Mouse (Mus musculus) liver, embryonic 18 days (tissue): ENCODE results near the gene Olfr599. TPM values are rescaled to one million over a fixed set of nuclear protein-coding genes. Genes with fewer than 3 reads are reported as not detected.

Experiments
- polyA plus RNA-seq: library from polyadenylated mRNA; depleted of rRNA; stranded (reverse); fragments of >200 nt; gene quantifications from 2 replicates; pipeline ENCODE4 v1.2.3, GENCODE M21; 2012; rRNA removed

Gene Olfr599
- not detected in 2 replicates for polyA plus RNA-seq

DNA sequence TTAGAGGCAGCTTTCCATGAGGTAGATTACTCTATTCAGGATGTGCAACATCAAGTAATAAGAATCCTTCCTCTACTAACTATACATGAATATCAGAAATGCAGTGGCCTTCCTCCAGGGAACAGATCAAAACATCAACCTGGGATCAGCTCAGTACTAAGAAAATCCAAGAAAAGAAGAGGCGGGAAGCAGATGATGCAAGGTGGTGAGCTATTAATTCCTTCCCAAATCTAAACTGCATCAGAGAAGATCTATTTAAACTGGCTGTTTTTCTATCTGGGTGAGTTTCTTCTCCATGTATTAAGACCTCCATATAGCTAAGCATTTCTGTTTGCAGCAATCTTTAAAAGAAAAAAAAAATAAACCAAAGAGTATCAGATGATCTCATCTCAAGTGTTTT, at the start of gene Olfr599:
Gene Olfr599 (plus strand): TSS at position 301 of the 400 bp plus-strand sequence.

GRCm38 (mm10) chr7:103305348-103305747, 30.4 kb upstream of the Olfr599 start, which contains the start of gene Olfr596:
Olfr596 (plus strand) TSS chr7:103305648.

GRCm38 (mm10) chr7:103316015-103316414, 19.7 kb upstream of the Olfr599 start, which contains the start of gene Olfr597:
Olfr597 (plus strand) TSS chr7:103316315.

DNA sequence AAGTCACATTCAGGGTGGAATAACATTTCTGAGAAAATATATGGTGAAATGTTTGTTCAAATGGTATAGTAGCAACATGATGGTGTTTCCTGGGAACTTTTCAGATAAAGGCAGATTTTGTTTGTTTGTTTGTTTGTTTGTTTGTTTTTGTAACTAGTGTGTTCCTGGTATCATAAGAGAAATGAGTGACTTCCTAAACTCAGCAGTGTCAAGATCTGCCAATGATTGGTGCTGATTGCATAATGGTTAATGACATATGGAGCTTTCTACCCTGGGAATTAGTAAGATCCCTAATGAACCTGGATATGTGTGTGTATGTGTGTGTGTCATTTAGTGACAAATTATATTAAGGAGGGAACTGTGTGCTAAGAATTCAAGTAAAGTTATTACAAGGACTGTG, 12.4 kb upstream of the Olfr599 start, which contains the start of gene Olfr598:
Gene Olfr598 (plus strand): TSS at position 301 of the 400 bp plus-strand sequence.

DNA sequence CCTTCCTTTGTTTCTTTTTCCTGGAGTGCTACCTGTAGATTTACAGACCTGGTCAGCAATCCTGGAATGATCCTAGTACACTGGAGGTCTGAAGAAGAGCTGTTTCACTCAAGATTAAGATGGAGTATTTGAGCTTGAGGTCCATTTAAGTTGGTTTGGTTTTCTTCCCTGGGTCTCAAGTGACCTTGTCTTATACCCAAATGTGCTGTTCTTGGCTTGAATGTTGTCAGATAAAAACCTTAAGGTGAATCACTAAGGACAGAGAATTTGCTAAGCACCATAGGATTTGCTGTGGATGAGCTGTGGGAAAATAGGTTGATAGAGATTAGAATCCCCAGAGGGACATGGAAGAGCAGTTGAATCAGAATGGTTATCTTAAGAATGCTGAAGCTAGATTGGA, 13.9 kb downstream of the Olfr599 start, which contains the start of gene Olfr600:
Gene Olfr600 (minus strand): TSS at position 101 of the 400 bp plus-strand sequence.

DNA sequence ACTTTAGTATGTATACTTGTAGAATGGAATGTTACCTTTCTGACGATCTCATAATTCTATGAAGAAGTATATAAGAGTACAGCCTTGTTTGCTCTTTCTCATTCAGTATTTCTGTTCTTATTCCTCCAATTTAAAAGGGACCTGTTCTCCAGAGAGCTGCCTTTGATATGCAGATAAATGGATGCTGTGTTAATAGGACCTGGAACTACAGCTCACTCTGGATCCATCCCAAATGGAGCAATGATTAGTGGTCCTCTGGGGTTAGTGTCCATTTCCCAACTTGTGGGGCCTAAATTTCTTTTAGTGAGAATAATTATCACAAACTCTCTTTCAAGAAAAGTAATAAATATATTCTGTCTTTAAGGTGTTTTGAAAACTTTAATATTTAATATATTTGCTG, 26.8 kb downstream of the Olfr599 start, which contains the start of gene Olfr601:
Gene Olfr601 (minus strand): TSS at position 101 of the 400 bp plus-strand sequence.

DNA sequence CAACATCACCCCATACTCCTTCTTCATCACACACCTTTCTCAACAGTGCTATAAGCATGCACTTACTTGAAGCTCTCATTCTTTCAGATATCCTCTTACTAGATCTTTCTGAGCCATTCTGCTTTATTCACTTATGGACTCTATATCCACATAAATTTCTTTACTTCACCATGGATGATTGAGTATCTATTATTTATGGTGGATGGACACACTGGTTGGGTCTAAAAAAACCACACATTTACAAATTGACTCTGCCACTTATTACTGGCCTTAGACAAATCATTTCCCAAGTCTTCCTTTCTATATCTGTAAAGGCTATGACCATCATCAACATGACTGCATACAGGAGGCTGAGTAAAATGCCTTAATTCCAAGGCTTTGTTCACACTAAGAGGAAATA, 50.4 kb downstream of the Olfr599 start, which contains the start of gene Olfr603:
Gene Olfr603 (minus strand): TSS at position 101 of the 400 bp plus-strand sequence.

Other genes with a start within 250 kb of the Olfr599 start
- not detected in 2 replicates for gene Olfr585, start 238.2 kb upstream of the Olfr599 start, polyA plus RNA-seq
- not detected in 2 replicates for gene Olfr586, start 210.3 kb upstream of the Olfr599 start, polyA plus RNA-seq
- gene Olfr588-ps1, start 195.0 kb upstream of the Olfr599 start, polyA plus RNA-seq, result not detected in 2 replicates
- not detected in 2 replicates for gene Olfr589, start 179.6 kb upstream of the Olfr599 start, polyA plus RNA-seq
- gene Olfr591, start 157.6 kb upstream of the Olfr599 start, polyA plus RNA-seq, result not detected in 2 replicates
- gene Olfr592, start 151.1 kb upstream of the Olfr599 start, polyA plus RNA-seq, result not detected in 2 replicates
- not detected in 2 replicates for gene Olfr593, start 124.1 kb upstream of the Olfr599 start, polyA plus RNA-seq
- not detected in 2 replicates for gene Olfr594, start 118.9 kb upstream of the Olfr599 start, polyA plus RNA-seq
- gene Usp17ld, start 83.4 kb upstream of the Olfr599 start, polyA plus RNA-seq, result not detected in 2 replicates
- not detected in 2 replicates for gene Olfr596, start 30.3 kb upstream of the Olfr599 start, polyA plus RNA-seq
- not detected in 2 replicates for gene Olfr597, start 19.6 kb upstream of the Olfr599 start, polyA plus RNA-seq
- not detected in 2 replicates for gene Olfr598, start 12.3 kb upstream of the Olfr599 start, polyA plus RNA-seq
- gene Olfr600, start 13.8 kb downstream of the Olfr599 start, polyA plus RNA-seq, result not detected in 2 replicates
- gene Olfr601, start 26.7 kb downstream of the Olfr599 start, polyA plus RNA-seq, result not detected in 2 replicates
- gene Olfr603, start 50.3 kb downstream of the Olfr599 start, polyA plus RNA-seq, result not detected in 2 replicates
- gene Usp17lc, start 79.2 kb downstream of the Olfr599 start, polyA plus RNA-seq, result not detected in 2 replicates
- not detected in 2 replicates for gene Olfr605, start 109.5 kb downstream of the Olfr599 start, polyA plus RNA-seq
- gene Olfr606, start 113.1 kb downstream of the Olfr599 start, polyA plus RNA-seq, result not detected in 2 replicates
- gene Olfr607, start 128.2 kb downstream of the Olfr599 start, polyA plus RNA-seq, result not detected in 2 replicates
- not detected in 2 replicates for gene Olfr608, start 134.0 kb downstream of the Olfr599 start, polyA plus RNA-seq
- not detected in 2 replicates for gene Olfr609, start 162.1 kb downstream of the Olfr599 start, polyA plus RNA-seq
- not detected in 2 replicates for gene Olfr610, start 176.2 kb downstream of the Olfr599 start, polyA plus RNA-seq
- not detected in 2 replicates for gene Olfr611, start 184.9 kb downstream of the Olfr599 start, polyA plus RNA-seq
- not detected in 2 replicates for gene Olfr612, start 206.8 kb downstream of the Olfr599 start, polyA plus RNA-seq
- gene Olfr613, start 212.2 kb downstream of the Olfr599 start, polyA plus RNA-seq, result not detected in 2 replicates
- not detected in 2 replicates for gene Olfr615, start 220.2 kb downstream of the Olfr599 start, polyA plus RNA-seq
- gene Olfr616, start 233.2 kb downstream of the Olfr599 start, polyA plus RNA-seq, result not detected in 2 replicates
- gene Olfr617, start 237.1 kb downstream of the Olfr599 start, polyA plus RNA-seq, result not detected in 2 replicates